Mouse (Mus musculus) bone marrow macrophage, adult 2 months (primary cell): ENCODE results near the gene Knop1.

Experiments used
- CTCF ChIP-seq: IDR thresholded peaks from 2 replicates; pipeline ENCODE4 v1.5.1; 2012; ENCODE audit warnings: low read depth, mild to moderate bottlenecking, low read length, moderate library complexity
- POLR2A ChIP-seq: IDR thresholded peaks from 2 replicates; pipeline ENCODE4 v1.6.1; 2012; ENCODE audit warnings: mild to moderate bottlenecking, low read depth, low read length, borderline replicate concordance

GRCm38 (mm10) chr7:118883957-118884356 is 27.9 kb upstream of the Knop1 start:
- TF ChIP-seq CTCF (no peak), POLR2A (no peak)
